Mouse (Mus musculus) brain, embryonic 14.5 days (tissue): ENCODE results near the gene Ltc4s.

Experiments
- CTCF ChIP-seq: fragments of 200-500 bp; IDR thresholded peaks from 2 replicates; pipeline ENCODE4 v1.5.1; 2012; ENCODE audit warnings: inconsistent platforms, mild to moderate bottlenecking, moderate library complexity, borderline replicate concordance; ENCODE audit not compliant: insufficient read depth, insufficient read length; ENCODE audit errors: extremely low read depth
- POLR2A ChIP-seq: fragments of 200-500 bp; IDR thresholded peaks from 2 replicates; pipeline ENCODE4 v1.6.1; 2012; ENCODE audit warnings: mild to moderate bottlenecking, inconsistent platforms, borderline replicate concordance; ENCODE audit not compliant: poor library complexity, insufficient read depth, insufficient read length, severe bottlenecking; ENCODE audit errors: extremely low read depth

- no peak for TF ChIP-seq CTCF
- TF ChIP-seq POLR2A, result no peak
Measured at GRCm38 (mm10) chr11:50256615-50257014, 18.2 kb upstream of the Ltc4s start.
